Mouse (Mus musculus) liver, postnatal 0 days (tissue): ENCODE results near the gene Lrrc8b.

ENCODE experiments used
- CTCF ChIP-seq: sonication (generic); IDR thresholded peaks from 2 replicates; pipeline ENCODE4 v1.5.1; 2016; ENCODE audit warnings: antibody characterized with exemption, low read depth
- EP300 ChIP-seq: IDR thresholded peaks from 2 replicates; pipeline ENCODE4 v1.6.1; 2016; ENCODE audit warnings: antibody characterized with exemption, low read depth, mild to moderate bottlenecking

- no peak for TF ChIP-seq EP300
- no peak for TF ChIP-seq CTCF
Measured at GRCm38 (mm10) chr5:105493377-105493776, 77.8 kb downstream of the Lrrc8b start.
